Mouse (Mus musculus) yolk sac, embryonic 10.5 days (tissue): ENCODE results near the gene Grhpr.
"Not testable (repeated sequence)": the region's sequence is repeated elsewhere in the genome, so short reads cannot be mapped to it uniquely, and the experiment has no call there.

ENCODE experiments used
- DNase-seq: peaks from one replicate; pipeline ENCODE4 v3.0.0-alpha.2; 2017; ENCODE audit warnings: low spot score

Gene Grhpr

DNA sequence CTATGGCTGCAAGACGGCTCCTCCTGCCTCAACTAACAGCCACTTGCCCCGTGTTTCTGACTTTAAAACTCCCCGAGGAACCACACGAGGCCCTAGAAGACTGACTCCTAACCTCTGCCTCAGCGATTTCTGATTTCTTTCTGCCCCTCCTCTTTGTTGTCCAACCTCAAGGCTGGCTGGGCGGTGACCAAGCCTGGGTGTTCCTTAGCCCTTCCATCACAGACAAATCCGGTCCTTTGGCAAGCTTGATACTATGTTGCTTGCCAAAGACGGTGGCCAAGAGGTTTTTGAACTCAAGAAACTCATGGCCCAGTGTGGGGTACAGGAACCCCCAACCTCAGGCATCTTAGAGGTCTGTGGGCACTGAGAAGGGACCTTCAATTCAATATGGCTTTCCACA is 6.9 kb upstream of the Grhpr start:
- DNase-seq = no peak

DNA sequence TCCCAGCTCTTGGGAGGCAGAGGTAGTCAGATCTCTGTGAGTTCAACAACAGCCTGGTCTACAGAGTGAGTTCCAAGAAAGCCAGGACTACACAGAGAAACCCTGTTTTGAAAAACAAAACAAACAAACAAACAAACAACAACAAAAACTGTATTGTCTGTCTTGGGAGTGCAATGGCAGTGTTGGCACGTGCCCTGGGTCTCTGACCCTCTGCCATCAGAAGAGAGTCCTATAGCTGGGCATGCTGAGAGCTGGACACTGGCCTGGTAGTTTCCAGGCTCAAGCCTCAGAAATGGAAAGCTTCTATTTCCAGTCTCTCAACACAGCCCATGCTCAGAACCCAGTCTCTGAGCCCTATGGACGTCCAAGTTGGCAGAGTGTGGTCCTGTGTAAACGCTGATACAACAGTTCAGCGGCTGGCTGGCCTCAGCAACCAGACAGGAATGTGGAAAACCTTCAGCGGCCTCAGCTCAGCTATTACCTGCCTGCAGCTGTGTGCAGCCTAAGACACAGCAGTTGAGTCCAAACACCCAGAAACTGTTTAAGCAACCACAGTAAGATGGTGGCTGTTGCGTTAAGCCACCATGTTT is 5.1 kb upstream of the Grhpr start:
- DNase-seq = no peak

DNA sequence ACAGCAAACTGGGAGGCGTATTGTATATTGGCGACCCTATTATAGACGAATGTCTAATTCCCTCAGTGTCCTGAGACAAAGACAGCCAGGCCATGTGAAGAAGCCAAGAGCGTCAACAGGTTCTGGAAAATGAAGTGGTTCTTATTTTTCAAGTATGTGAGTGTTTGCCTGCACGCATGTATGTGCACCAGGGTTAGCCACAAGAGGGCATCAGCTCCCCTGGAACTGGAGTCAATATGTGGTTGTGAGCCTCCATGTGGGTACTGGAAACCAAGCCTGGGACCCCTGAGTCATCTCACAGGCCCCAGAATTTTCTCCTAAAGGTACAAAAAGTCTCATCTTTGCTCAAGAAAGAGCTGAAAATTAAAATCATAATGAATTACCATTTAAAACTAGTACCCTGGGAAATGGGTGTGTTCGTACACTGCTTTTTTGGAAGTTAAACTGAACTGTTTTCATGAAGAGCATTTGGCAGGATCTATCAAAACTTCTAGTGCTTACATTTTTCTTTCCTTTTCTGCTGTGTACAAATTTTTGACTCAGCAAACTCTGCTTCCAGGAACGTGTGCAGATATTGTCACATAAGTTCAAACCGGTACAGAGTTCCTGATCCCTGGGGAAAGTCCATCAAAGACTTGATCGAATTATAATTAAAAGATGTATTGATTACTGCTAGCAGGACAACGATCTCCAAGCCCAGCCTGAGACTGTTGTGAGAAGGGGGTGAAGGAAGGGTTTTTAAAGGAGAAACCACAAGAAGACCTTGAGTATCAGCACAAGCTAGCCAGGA is 4.1 kb upstream of the Grhpr start:
- DNase-seq = no peak

- no peak for DNase-seq
Observed at GRCm38 (mm10) chr4:44978175-44978574, 3.0 kb upstream of the Grhpr start.

- peak; percentile 62 for DNase-seq
Observed at GRCm38 (mm10) chr4:44979794-44980338, 1.3 kb upstream of the Grhpr start.

DNA sequence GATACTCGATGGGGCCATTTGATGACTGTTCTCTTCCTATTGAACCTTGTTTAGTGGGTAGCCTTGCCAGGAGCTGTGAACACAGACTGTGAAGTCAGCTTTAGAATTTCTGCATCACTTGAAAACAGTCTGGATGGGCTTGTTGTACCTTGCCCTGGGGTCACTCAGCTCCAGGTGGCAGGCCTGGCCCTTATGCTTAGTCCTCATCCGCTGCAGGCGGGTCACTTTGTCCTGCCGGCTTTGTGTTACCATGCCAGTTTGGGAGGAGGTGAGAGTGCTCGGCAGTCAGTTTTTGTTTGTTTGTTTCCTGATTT is 736 bp downstream of the Grhpr start:
- DNase-seq = peak; percentile 46

DNA sequence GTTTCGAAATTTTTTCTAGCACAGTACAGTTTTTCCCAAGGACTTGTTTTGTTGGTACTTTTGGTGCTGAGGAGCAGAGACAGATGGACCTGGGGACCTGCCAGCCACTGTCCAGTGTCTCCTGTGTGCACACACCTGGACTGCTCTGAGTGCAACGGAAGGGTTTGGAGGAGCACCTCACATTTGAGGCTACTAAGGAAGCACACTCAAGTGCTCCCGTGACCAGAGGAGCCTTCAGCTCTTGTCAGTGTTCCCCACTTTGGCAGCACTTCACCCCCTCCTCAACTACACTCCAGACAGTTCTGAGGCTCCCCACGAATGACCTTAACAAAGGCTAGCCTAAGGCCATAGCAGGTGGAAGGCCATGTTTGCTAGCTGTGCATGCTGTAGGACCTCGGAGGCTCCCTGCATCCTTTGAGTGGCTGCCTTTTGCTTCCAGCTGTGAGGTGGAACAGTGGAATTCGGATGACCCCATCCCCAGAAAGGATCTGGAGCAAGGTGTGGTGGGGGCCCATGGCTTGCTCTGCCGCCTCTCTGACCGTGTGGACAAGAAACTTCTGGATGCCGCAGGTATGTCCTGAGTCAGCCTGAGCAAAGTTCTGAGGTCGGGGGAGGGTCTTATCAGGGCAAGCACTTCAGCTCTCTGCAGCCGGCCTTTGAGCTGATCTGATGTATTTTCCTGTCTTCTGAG is 1.4 kb downstream of the Grhpr start:
- peak; percentile 80 for DNase-seq

DNA sequence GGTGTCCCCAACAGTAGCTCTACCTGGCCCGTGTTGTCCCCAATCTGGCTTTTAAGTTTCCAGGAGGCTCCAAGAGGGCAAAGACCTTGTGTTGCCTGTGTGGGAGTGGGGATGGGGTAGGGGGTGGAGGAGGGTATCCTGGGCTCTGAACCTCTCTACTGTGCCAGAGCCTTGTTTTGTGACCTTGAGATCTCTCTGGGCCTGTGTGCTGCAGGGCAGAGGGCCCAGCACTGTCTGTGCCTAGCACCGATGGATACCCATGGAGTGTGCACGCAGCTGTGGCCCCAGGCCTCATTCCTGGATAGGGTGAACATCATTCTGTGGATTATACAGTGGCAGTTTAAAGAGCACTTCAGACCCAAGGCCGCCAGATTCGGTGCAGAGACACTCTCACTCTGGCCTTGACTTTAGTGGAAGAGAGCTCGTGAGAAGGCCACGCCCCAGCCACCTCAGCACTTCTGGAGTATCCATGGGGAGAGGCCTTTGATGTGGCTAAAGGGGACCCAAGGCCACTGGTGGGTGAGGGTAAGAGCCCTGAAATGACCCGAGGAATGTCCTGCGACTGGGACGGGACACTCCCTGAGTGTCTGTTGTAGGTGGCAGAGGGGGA is 2.0 kb downstream of the Grhpr start:
- DNase-seq = peak; percentile 50

DNA sequence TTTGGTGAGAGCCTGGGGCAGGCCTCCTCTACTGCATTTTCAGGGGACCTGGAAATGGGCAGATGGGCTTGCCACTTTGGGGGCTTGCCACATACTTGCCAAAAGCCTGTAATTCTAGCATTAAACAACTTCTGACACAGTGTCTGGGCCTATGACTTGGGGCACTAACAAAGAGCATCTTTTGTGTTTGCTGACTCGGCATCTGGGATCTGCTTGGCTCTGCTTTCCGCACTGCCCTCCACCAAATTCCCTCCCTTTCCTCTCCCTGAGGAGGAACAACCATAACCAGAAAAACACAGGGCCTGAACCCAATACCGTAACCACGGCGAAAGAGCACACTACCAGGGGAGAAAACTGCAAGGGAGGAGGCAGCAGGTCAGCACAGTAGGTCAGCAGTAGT is 9.4 kb downstream of the Grhpr start:
- no peak for DNase-seq

DNA sequence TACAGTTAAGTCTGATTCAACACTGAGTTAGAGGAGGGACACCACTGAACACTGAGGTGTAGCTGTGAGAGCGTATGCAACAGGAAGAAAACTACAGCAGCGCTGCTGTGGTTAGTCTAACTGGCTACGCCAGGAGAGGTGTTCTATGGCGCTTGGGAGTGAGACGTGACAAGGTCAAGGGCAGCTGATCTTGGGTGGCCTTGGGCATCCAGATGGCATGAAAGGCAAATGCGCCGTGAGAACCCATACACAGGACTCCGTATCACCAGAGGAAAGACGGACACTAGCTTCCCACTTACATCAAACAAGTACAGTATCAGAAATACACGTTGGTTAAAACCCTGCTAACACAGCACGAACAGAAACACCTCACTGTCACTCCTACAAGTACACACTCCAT is 11.1 kb downstream of the Grhpr start:
- DNase-seq = not testable (repeated sequence)

DNA sequence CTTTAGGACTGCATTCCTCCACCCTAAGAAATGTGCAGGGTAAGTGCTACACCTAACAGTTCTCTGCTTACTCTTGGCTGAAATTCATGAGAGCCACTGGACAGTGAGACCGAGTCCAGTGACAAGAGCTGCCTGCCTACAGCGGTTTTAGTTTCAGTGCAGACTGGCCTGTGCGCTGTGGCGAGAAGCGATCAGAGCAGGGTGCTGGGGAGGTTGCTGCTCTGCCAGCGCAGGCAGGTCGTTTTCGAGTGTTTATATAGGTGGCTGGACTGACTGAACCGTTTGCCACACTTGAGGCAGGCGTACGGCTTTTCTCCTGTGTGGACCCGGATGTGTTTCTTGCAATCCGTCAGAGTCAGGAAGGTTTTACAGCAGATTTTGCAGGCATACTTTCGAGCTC is 12.0 kb downstream of the Grhpr start:
- DNase-seq = not testable (repeated sequence)

GRCm38 (mm10) chr4:44993847-44994246 is 12.7 kb downstream of the Grhpr start:
- DNase-seq = no peak

DNA sequence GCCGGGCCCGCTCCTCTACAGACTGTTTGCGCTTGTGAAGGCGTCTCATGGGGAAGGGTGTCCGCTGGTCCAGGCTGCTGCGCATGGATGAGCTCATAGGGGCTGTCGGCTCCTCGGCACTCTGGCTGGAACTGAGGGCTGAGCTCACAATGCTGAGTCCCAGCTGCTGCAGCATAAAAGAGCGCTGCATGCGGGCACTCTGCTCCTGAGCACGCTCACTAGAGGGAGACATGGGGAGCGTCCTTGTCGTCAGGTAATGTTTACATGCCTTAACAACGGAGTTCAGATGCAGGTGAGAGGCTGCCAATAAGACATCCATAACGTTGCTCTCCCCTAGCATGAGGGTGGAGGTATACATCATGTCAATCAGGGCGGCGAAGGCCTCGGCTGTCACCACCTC is 13.6 kb downstream of the Grhpr start:
- no peak for DNase-seq

GRCm38 (mm10) chr4:44998071-44998470 is 16.9 kb downstream of the Grhpr start:
- DNase-seq = no peak

- no peak for DNase-seq
Observed at GRCm38 (mm10) chr4:45000001-45000400, 18.8 kb downstream of the Grhpr start.

- DNase-seq = peak; percentile 76
Observed at GRCm38 (mm10) chr4:45005452-45005851, 24.3 kb downstream of the Grhpr start.

- no peak for DNase-seq
Observed at GRCm38 (mm10) chr4:45010806-45011415, 29.7 kb downstream of the Grhpr start.

- no peak for DNase-seq
Observed at GRCm38 (mm10) chr4:45011581-45012104, 30.4 kb downstream of the Grhpr start.

- peak; percentile 100 for DNase-seq
Observed at GRCm38 (mm10) chr4:45012105-45012975, 31.1 kb downstream of the Grhpr start, which contains the start of gene Zbtb5. Gene Zbtb5, minus strand, starts transcription at chr4:45012412.

DNA sequence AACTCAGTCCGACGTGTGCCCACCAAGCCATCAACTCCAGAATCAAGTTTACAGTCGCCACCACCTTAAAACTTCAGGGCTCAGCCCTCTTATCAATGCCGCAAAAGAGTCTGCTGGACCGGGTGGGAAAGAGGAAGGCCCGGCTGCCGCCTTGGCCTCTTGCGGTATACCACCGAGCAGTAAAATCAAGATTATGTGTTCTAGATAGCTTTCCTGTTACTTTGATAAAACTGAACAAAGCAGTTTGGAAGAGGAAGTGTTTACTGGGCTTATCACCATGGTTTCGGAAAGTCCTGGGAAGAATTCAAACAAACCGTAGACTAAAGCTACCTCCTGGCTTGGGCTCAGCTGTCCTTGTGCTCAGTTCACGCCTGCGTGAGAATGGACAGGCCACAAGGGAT is 31.8 kb downstream of the Grhpr start:
- DNase-seq = no peak

DNA sequence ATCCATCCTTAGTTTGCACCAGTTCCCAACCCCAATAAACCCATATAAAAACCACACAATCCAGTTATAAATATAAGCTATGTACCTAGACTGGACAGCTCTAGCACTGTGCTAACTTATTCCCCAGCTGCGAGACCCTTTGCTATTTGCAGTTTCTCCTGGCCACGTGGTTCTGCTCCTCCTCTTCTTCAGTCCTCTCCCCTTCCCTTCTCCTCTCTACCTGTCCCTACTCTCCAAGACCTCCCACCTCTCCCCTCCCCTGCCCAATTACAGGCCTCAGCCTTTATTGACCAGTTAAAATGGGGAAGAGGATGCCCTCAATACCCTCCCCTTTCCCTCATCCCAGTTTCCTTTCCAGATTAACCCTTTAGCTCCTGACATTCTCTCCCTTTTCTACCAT is 32.3 kb downstream of the Grhpr start:
- DNase-seq = no peak
